Mouse (Mus musculus) spleen, adult 2 months (tissue): Measurements from ENCODE around the gene Gm15557.
A peak's percentile ranks its signal among the peaks of the same experiment; 100 is the strongest.

Experiments used
- CTCF ChIP-seq: fragments of 200-500 bp; IDR thresholded peaks from 2 replicates; pipeline ENCODE4 v1.5.1; 2011; ENCODE audit warnings: mild to moderate bottlenecking, inconsistent platforms; ENCODE audit not compliant: insufficient read depth, insufficient read length, insufficient replicate concordance; ENCODE audit errors: extremely low read depth
- POLR2A ChIP-seq: fragments of 200-500 bp; IDR thresholded peaks from 2 replicates; pipeline ENCODE4 v1.6.1; 2011; ENCODE audit warnings: low read depth, low read length, inconsistent platforms

- peak; percentile 54; the same call in 1 of the 2 replicates for TF ChIP-seq POLR2A
- TF ChIP-seq CTCF = no peak
Measured at GRCm38 (mm10) chr2:155929531-155930442, 10.7 kb upstream of the Gm15557 start, which contains the start of gene Uqcc1.
